Mouse (Mus musculus): ENCODE data around the gene Ptbp2.

The Ptbp2 gene

GRCm38 (mm10) chr3:119701467-119701866, 82.8 kb downstream of the Ptbp2 start:
- DNase-seq (ENCODE audit: low spot score in 2 of 2), result no peak

DNA sequence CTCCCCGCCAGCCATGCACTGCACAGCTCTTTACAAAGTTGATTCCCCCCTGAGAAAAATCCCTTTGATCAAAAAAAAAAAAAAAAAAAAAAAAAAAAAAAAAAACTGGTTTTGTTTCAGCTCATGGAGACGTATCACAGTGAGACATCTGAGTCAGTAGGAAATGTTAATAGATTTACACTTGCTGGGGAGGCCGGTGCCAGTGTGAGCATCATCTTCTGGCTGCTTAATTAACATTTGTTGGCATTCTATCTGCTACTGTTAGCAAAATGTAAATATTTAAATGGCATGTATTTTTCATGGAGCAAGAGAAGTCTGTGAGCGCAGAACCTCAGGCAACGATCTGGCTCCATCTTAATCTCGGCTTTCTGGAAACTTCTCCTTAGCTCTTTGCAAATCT, 99.5 kb downstream of the Ptbp2 start:
- DNase-seq (ENCODE audit: low spot score in 2 of 2), result no peak
